Comparison of ENCODE assay signal across 9 mouse cellular contexts in genomic region chr11:103649301-103649982, GRCm38 (mm10). TPM values are rescaled to one million over a fixed set of nuclear protein-coding genes. Genes with fewer than 3 reads are reported as not detected.
DNase-seq lines count a peak whose midpoint lies in the region; ATAC-seq lines count a peak whose summit lies in the region.
"Had no signal": no experiment of that assay in that cellular context is flagged by ENCODE, and none has a peak within 500 bp of the region (broad histone marks: within the 10 kb centered on the region; RNA-seq: fewer than 3 reads in every experiment).

Rprml (plus strand) TSS chr11:103649570.

- WGBS in heart, embryonic 15.5 days = under 1% methylated on average over 71 of the region's 71 CpGs
- whole genome bisulfite sequencing in midbrain, embryonic 16.5 days = 1% methylated on average over 65 of the region's 71 CpGs

- no peak within 1 kb of the TSS for H3K27ac ChIP-seq in heart, embryonic 15.5 days
- H3K27ac ChIP-seq in midbrain, embryonic 16.5 days (ENCODE audit: low read length) = no peak within 1 kb of the TSS
- H3K27ac ChIP-seq: macrophage had no signal

- peak within 1 kb of the TSS; percentile 31 for H3K4me3 ChIP-seq in heart, embryonic 15.5 days
- H3K4me3 ChIP-seq in midbrain, embryonic 16.5 days (ENCODE audit: low read depth, low read length) = peak within 1 kb of the TSS; percentile 48

- no peak for DNase-seq in heart, postnatal 4 days
- peak; percentile 20 for DNase-seq in adrenal gland, postnatal 25 days
- peak; percentile 71 to 90 for DNase-seq in frontal cortex, adult 2 months (ENCODE audit: extremely low spot score in 1 of 2, low spot score in 1 of 2)
- DNase-seq in left cerebral cortex, adult 11 months (ENCODE audit: low spot score) = peak; percentile 71
- no peak for DNase-seq in gastrocnemius, postnatal 4 days (ENCODE audit: low spot score in 2 of 2)

- H3K9ac ChIP-seq in heart, embryonic 15.5 days = no peak within 1 kb of the TSS
- peak within 1 kb of the TSS; percentile 46 for H3K9ac ChIP-seq in midbrain, embryonic 16.5 days (ENCODE audit: low read depth, low read length)

- no peak for ATAC-seq in heart, embryonic 15.5 days (replicated peaks; ENCODE audit: insufficient number of reproducible peaks, insufficient read depth, low FRiP score, low read depth)
- peak; percentile 42; the same call in 1 of the 2 replicates for ATAC-seq in midbrain, embryonic 16.5 days
- ATAC-seq in erythroblast, adult 5-6 weeks (replicated peaks; ENCODE audit: low FRiP score, poor library complexity, severe bottlenecking) = no peak

- peak within 1 kb of the TSS; percentile 59 for H3K4me2 ChIP-seq in heart, embryonic 15.5 days
- H3K4me2 ChIP-seq in midbrain, embryonic 16.5 days (ENCODE audit: low read length) = peak within 1 kb of the TSS; percentile 84

- no peaks in the 10 kb centered on the region for H3K9me3 ChIP-seq in heart, embryonic 15.5 days (replicated peaks)
- H3K9me3 ChIP-seq in midbrain, embryonic 16.5 days (replicated peaks; ENCODE audit: control insufficient read depth, low read length, poor library complexity, severe bottlenecking) = no peaks in the 10 kb centered on the region

- H3K36me3 ChIP-seq in heart, embryonic 15.5 days = no peaks in the 10 kb centered on the region
- no peaks in the 10 kb centered on the region for H3K36me3 ChIP-seq in midbrain, embryonic 16.5 days (ENCODE audit: control insufficient read depth, insufficient read depth, low read length)

- peaks cover 13% of the 10 kb centered on the region for H3K4me1 ChIP-seq in heart, embryonic 15.5 days (replicated peaks)
- peaks cover 15% of the 10 kb centered on the region for H3K4me1 ChIP-seq in midbrain, embryonic 16.5 days (ENCODE audit: control insufficient read depth, insufficient read depth, low read length)

- peaks cover 83% of the 10 kb centered on the region for H3K27me3 ChIP-seq in heart, embryonic 15.5 days
- H3K27me3 ChIP-seq in midbrain, embryonic 16.5 days (ENCODE audit: control insufficient read depth, insufficient read depth, low read depth, low read length) = peaks cover 70% of the 10 kb centered on the region

RNA-seq across cellular contexts. Expression of gene Rprml, which starts in this region (rescaled TPM):
- 0.29 TPM in 1 of 2 replicates, not detected in the other for polyA plus RNA-seq in heart, embryonic 15.5 days (2015; fragmentation: Nextera tagmentation; extraction: Ambion mirVana)
- not detected for total RNA-seq in heart, postnatal 4 days (2021)
- 0.64 TPM in 1 of 2 replicates, not detected in the other for total RNA-seq in adrenal gland, postnatal 25 days (2021)
- polyA plus RNA-seq in frontal cortex, adult 2 months (2012; rRNA removed) = 129 TPM in 2 replicates
- 2.1 and 3.4 TPM in 2 replicates for polyA plus RNA-seq in midbrain, embryonic 16.5 days (2015; fragmentation: Nextera tagmentation; extraction: Ambion mirVana)
- not detected in 2 replicates for total RNA-seq in erythroblast, adult 5-6 weeks (2015; ENCODE audit: low replicate concordance)
- not detected in 2 replicates for total RNA-seq in erythroblast, adult 5-6 weeks (2017; ENCODE audit: low replicate concordance)
- total RNA-seq in gastrocnemius, postnatal 4 days (2021) = under 1 TPM in 1 of 2 experiments, not detected in 1; 0.27 TPM
- polyA plus RNA-seq: macrophage had no signal

Comparison
In these comparisons a context has a peak if more than half of its experiments do, and no peak if none do; other contexts are left out.
1. RNA of gene Rprml (polyA plus RNA-seq): 129 TPM in frontal cortex, adult 2 months; 2.1 to 3.4 TPM in midbrain, embryonic 16.5 days and 0.29 TPM in heart, embryonic 15.5 days; every median in the first group is over 10 times any median in the second.
2. Peak in DNase-seq in adrenal gland, postnatal 25 days; RNA of the gene not detected or under 1 TPM.
3. DNase-seq: peak in frontal cortex, adult 2 months (2 of 2) and left cerebral cortex, adult 11 months (single experiment); none in heart, postnatal 4 days (single experiment) and gastrocnemius, postnatal 4 days (0 of 2).